Mouse (Mus musculus) ES-Bruce4 (cell line): ENCODE data around the gene Plxnb1.

Source experiments
- CTCF ChIP-seq: IDR thresholded peaks from one replicate; pipeline ENCODE4 v1.8.1; 2011; ENCODE audit warnings: low read depth, low read length
- POLR2A ChIP-seq: IDR thresholded peaks from one replicate; pipeline ENCODE4 v1.8.1; 2011; ENCODE audit warnings: low read length; ENCODE audit not compliant: insufficient read depth

- no peak for TF ChIP-seq CTCF
- TF ChIP-seq POLR2A: no peak
These were observed 30.3 kb downstream of the Plxnb1 start for GRCm38 (mm10) chr9:109125481-109125880.
